Mouse (Mus musculus): ENCODE results near the gene Cers1. TPM values are rescaled to one million over a fixed set of nuclear protein-coding genes. Genes with fewer than 3 reads are reported as not detected.

The Cers1 gene
- polyA plus RNA-seq, 1 experiment, result 0.23 TPM

DNA sequence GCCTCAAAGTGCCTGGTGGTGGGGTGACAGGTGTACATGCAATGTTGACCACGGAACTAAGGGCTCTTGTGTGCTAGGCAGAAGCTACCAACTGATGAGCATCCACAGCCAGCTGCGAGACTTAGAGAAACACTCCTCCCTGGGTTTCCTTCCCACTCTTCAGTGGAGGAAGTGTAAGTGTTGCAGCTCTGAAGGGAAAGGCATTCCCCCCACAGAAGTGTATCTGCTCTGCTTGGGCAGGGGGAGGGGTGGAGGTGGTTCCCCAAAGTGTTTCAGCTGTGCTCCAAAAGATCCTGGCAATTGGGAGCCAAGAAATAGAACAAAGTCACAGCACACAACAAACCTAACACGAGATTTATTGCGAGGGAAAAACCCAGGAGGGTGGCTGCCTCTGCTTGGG, 38.4 kb downstream of the Cers1 start:
- Histone ChIP-seq H3K36me3 (ENCODE audit: control insufficient read depth, insufficient read depth) (peaks cover 4% of the 10 kb centered on the region), H3K4me3 (ENCODE audit: insufficient read depth, poor library complexity, severe bottlenecking) (no peak overlapping the region), H3K79me2 (ENCODE audit: control insufficient read depth, insufficient read depth) (peaks cover 40% of the 10 kb centered on the region), H3K27me3 (ENCODE audit: control insufficient read depth, insufficient read depth, insufficient read length) (no peaks in the 10 kb centered on the region), H3ac (ENCODE audit: control insufficient read depth, insufficient read length, low read depth) (no peak overlapping the region), H3K79me3 (ENCODE audit: low read depth) (peaks cover 38% of the 10 kb centered on the region)
- no peak for TF ChIP-seq MAX (IDR thresholded peaks at IDR 0.05)
- no peak for TF ChIP-seq CEBPB (IDR thresholded peaks at IDR 0.05; ENCODE audit: low read depth)
- no peak for TF ChIP-seq MYOD1 (IDR thresholded peaks at IDR 0.05; ENCODE audit: control insufficient read depth, insufficient read length, low read depth)
- TF ChIP-seq CTCF (IDR thresholded peaks at IDR 0.05; ENCODE audit: control insufficient read depth, insufficient read depth, insufficient read length), result no peak
- TF ChIP-seq MYOG (IDR thresholded peaks at IDR 0.05; ENCODE audit: control insufficient read depth, extremely low read depth, insufficient read length), result no peak
- TF ChIP-seq FOSL1 (IDR thresholded peaks at IDR 0.05; ENCODE audit: insufficient read depth, low read length, poor library complexity, severe bottlenecking), result no peak
- no peak for TF ChIP-seq USF1 (IDR thresholded peaks at IDR 0.05; ENCODE audit: low read depth)

DNA sequence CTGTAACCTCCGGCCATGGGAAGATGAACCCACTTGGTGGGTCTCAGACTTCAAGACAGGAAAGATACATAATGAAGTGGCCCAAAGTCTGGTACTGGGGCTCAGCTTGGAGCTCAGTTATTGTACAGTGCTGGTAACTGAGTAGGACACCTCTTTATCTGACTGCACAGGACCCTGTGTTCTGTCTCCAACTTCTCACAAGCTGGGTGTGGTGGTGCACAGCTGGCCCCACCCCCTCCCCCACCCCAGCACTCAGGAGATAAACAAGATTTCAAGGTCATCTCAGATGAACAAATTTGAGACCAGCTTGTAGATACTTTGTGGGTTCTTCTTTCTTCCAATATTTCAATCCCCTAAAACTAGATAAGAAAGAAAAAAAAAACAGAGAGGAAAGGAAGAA, 40.5 kb downstream of the Cers1 start:
- peaks cover 17% of the 10 kb centered on the region for H3K79me3 ChIP-seq (ENCODE audit: low read depth)
- TF ChIP-seq USF1 (IDR thresholded peaks at IDR 0.05; ENCODE audit: low read depth) (no peak), CEBPB (IDR thresholded peaks at IDR 0.05; ENCODE audit: low read depth) (no peak), MYOD1 (IDR thresholded peaks at IDR 0.05; ENCODE audit: control insufficient read depth, insufficient read length, low read depth) (no peak), MAX (IDR thresholded peaks at IDR 0.05) (no peak), CTCF (IDR thresholded peaks at IDR 0.05; ENCODE audit: control insufficient read depth, insufficient read depth, insufficient read length) (no peak), FOSL1 (IDR thresholded peaks at IDR 0.05; ENCODE audit: insufficient read depth, low read length, poor library complexity, severe bottlenecking) (no peak), MYOG (IDR thresholded peaks at IDR 0.05; ENCODE audit: control insufficient read depth, extremely low read depth, insufficient read length) (no peak)
- no peak overlapping the region for H3ac ChIP-seq (ENCODE audit: control insufficient read depth, insufficient read length, low read depth)
- H3K36me3 ChIP-seq (ENCODE audit: control insufficient read depth, insufficient read depth), result no peaks in the 10 kb centered on the region
- H3K27me3 ChIP-seq (ENCODE audit: control insufficient read depth, insufficient read depth, insufficient read length), result no peaks in the 10 kb centered on the region
- H3K79me2 ChIP-seq (ENCODE audit: control insufficient read depth, insufficient read depth), result peaks cover 19% of the 10 kb centered on the region
- no peak overlapping the region for H3K4me3 ChIP-seq (ENCODE audit: insufficient read depth, poor library complexity, severe bottlenecking)

DNA sequence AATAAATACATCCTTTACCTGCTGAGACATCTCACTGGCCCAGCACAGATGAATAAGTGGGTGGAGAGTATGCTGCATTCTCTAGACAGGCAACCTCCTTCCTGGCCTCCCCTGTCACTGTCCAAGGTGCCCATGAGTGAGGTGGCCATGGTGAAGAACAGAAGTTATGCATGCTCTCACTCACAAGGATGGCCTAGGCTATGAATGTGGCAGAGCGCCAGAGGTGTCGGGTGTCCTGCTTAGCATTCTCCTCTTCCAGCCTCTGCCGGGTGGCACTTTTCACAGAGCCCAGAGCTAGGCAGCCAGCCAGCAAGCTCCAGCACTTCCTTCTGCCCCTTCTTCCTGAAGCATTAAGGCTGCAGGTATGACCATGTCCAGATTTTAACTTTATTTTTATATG, 43.8 kb downstream of the Cers1 start:
- no peak overlapping the region for H3K4me3 ChIP-seq (ENCODE audit: insufficient read depth, poor library complexity, severe bottlenecking)

DNA sequence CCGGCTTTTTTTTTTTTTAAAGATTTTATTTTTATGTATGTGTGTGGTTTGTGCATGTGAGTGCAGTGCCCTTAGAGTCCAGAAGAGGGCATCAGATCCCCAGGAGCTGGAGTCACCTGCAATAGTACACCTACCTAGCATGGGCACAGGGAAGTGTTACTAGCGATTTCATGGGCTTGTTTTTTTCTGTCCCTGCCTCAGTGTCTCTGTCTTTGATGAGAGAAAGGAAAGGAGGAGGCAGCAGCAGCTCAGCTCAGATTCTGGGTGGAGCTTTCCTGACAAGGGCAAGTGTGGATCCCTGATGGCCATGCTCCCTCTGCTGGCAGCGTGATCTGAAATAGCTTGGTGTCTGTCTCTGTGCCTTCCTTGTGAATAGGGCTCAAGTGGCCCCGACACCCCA, 45.2 kb downstream of the Cers1 start:
- TF ChIP-seq MYOD1 (IDR thresholded peaks at IDR 0.05; ENCODE audit: control insufficient read depth, insufficient read length, low read depth), result no peak
- no peak for TF ChIP-seq MAX (IDR thresholded peaks at IDR 0.05)
- no peak for TF ChIP-seq USF1 (IDR thresholded peaks at IDR 0.05; ENCODE audit: low read depth)
- no peak for TF ChIP-seq FOSL1 (IDR thresholded peaks at IDR 0.05; ENCODE audit: insufficient read depth, low read length, poor library complexity, severe bottlenecking)
- no peak for TF ChIP-seq CTCF (IDR thresholded peaks at IDR 0.05; ENCODE audit: control insufficient read depth, insufficient read depth, insufficient read length)
- no peak for TF ChIP-seq CEBPB (IDR thresholded peaks at IDR 0.05; ENCODE audit: low read depth)
- TF ChIP-seq MYOG (IDR thresholded peaks at IDR 0.05; ENCODE audit: control insufficient read depth, extremely low read depth, insufficient read length), result no peak
- H3K27me3 ChIP-seq (ENCODE audit: control insufficient read depth, insufficient read depth, insufficient read length), result no peaks in the 10 kb centered on the region
- no peaks in the 10 kb centered on the region for H3K36me3 ChIP-seq (ENCODE audit: control insufficient read depth, insufficient read depth)
- no peak overlapping the region for H3K4me3 ChIP-seq (ENCODE audit: insufficient read depth, poor library complexity, severe bottlenecking)
- no peak overlapping the region for H3ac ChIP-seq (ENCODE audit: control insufficient read depth, insufficient read length, low read depth)
- H3K79me3 ChIP-seq (ENCODE audit: low read depth), result no peaks in the 10 kb centered on the region
- H3K79me2 ChIP-seq (ENCODE audit: control insufficient read depth, insufficient read depth), result no peaks in the 10 kb centered on the region

More for the DNA sequence above, 43.8 kb downstream of the Cers1 start:
- Histone ChIP-seq H3K79me3 (ENCODE audit: low read depth) (no peaks in the 10 kb centered on the region), H3K79me2 (ENCODE audit: control insufficient read depth, insufficient read depth) (no peaks in the 10 kb centered on the region), H3K36me3 (ENCODE audit: control insufficient read depth, insufficient read depth) (no peaks in the 10 kb centered on the region), H3ac (ENCODE audit: control insufficient read depth, insufficient read length, low read depth) (no peak overlapping the region), H3K27me3 (ENCODE audit: control insufficient read depth, insufficient read depth, insufficient read length) (no peaks in the 10 kb centered on the region)
- TF ChIP-seq MYOG (IDR thresholded peaks at IDR 0.05; ENCODE audit: control insufficient read depth, extremely low read depth, insufficient read length), result no peak
- no peak for TF ChIP-seq CTCF (IDR thresholded peaks at IDR 0.05; ENCODE audit: control insufficient read depth, insufficient read depth, insufficient read length)
- no peak for TF ChIP-seq USF1 (IDR thresholded peaks at IDR 0.05; ENCODE audit: low read depth)

DNA sequence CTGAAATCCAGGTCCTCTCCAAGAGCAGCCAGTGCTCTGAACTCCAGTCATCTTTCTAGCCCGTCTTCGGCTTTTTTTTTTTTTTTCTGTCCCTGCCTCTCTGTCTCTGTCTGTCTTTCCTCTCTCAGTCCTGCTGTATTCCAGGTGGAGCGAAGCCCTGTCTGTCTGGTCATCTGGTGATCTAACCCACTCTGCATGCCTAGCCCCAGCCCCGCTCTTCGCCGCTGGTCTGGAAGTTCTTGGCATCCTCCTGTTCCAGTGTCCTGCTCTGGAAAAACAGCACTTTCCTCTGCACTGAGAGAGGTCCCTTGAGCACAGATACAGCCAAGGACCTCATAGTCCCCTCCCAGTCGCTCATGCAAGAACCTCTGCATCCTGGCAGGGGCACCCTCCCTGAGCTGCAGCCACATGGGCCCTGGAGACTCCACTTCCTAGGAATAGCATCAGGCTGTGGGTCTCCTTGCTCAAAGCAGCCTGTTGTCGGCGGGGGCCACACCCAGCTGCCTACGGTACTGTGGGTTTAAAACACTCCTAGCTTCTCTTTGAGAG, 46.0 kb downstream of the Cers1 start:
- Histone ChIP-seq H3K4me3 (ENCODE audit: insufficient read depth, poor library complexity, severe bottlenecking) (no peak overlapping the region), H3K27me3 (ENCODE audit: control insufficient read depth, insufficient read depth, insufficient read length) (no peaks in the 10 kb centered on the region), H3K79me3 (ENCODE audit: low read depth) (no peaks in the 10 kb centered on the region), H3ac (ENCODE audit: control insufficient read depth, insufficient read length, low read depth) (no peak overlapping the region), H3K79me2 (ENCODE audit: control insufficient read depth, insufficient read depth) (no peaks in the 10 kb centered on the region), H3K36me3 (ENCODE audit: control insufficient read depth, insufficient read depth) (no peaks in the 10 kb centered on the region)
- TF ChIP-seq MAX (IDR thresholded peaks at IDR 0.05) (no peak), MYOD1 (IDR thresholded peaks at IDR 0.05; ENCODE audit: control insufficient read depth, insufficient read length, low read depth) (no peak), CEBPB (IDR thresholded peaks at IDR 0.05; ENCODE audit: low read depth) (no peak), USF1 (IDR thresholded peaks at IDR 0.05; ENCODE audit: low read depth) (no peak), FOSL1 (IDR thresholded peaks at IDR 0.05; ENCODE audit: insufficient read depth, low read length, poor library complexity, severe bottlenecking) (no peak), CTCF (IDR thresholded peaks at IDR 0.05; ENCODE audit: control insufficient read depth, insufficient read depth, insufficient read length) (no peak), MYOG (IDR thresholded peaks at IDR 0.05; ENCODE audit: control insufficient read depth, extremely low read depth, insufficient read length) (no peak)

DNA sequence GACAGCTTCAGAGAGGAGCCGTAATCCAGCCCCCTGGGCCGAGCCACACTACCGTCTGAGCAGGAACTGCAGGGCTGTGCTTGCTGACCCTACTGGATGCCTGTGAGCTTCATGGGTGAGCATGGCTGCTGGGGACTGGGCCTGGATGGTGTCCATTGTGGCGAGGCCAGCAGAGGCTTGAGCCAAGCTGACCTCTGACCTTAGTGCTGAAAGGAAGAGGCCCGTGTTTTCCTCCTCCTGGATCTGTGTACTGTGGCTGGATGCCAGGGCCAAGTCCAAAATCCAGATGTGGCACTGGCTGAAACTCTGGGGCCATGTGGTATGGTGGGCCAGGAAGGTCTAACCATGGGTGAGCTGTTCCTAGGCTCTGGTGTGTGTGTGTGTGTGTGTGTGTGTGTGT, 48.5 kb downstream of the Cers1 start:
- H3ac ChIP-seq (ENCODE audit: control insufficient read depth, insufficient read length, low read depth), result no peak overlapping the region
- no peaks in the 10 kb centered on the region for H3K36me3 ChIP-seq (ENCODE audit: control insufficient read depth, insufficient read depth)
- no peak overlapping the region for H3K4me3 ChIP-seq (ENCODE audit: insufficient read depth, poor library complexity, severe bottlenecking)
- H3K27me3 ChIP-seq (ENCODE audit: control insufficient read depth, insufficient read depth, insufficient read length), result no peaks in the 10 kb centered on the region
- H3K79me3 ChIP-seq (ENCODE audit: low read depth), result no peaks in the 10 kb centered on the region
- H3K79me2 ChIP-seq (ENCODE audit: control insufficient read depth, insufficient read depth), result no peaks in the 10 kb centered on the region
- no peak for TF ChIP-seq MYOG (IDR thresholded peaks at IDR 0.05; ENCODE audit: control insufficient read depth, extremely low read depth, insufficient read length)
- no peak for TF ChIP-seq USF1 (IDR thresholded peaks at IDR 0.05; ENCODE audit: low read depth)
- TF ChIP-seq CTCF (IDR thresholded peaks at IDR 0.05; ENCODE audit: control insufficient read depth, insufficient read depth, insufficient read length), result no peak
- no peak for TF ChIP-seq MAX (IDR thresholded peaks at IDR 0.05)
- no peak for TF ChIP-seq FOSL1 (IDR thresholded peaks at IDR 0.05; ENCODE audit: insufficient read depth, low read length, poor library complexity, severe bottlenecking)
- no peak for TF ChIP-seq MYOD1 (IDR thresholded peaks at IDR 0.05; ENCODE audit: control insufficient read depth, insufficient read length, low read depth)
- no peak for TF ChIP-seq CEBPB (IDR thresholded peaks at IDR 0.05; ENCODE audit: low read depth)
